Mouse (Mus musculus): ENCODE measurements around the gene Ptgir. TPM values are rescaled to one million over a fixed set of nuclear protein-coding genes. Genes with fewer than 3 reads are reported as not detected.

Gene Ptgir
- polyA plus RNA-seq, 1 experiment = 13.0 TPM

- Histone ChIP-seq H3K27ac (ENCODE audit: control insufficient read depth, insufficient read depth, low read depth, low read length, poor library complexity) (no peak overlapping the region), H3K4me1 (ENCODE audit: control insufficient read depth, insufficient read depth, low read length) (no peaks in the 10 kb centered on the region), H3K4me3 (replicated peaks; ENCODE audit: control insufficient read depth, low read depth, low read length) (no peak overlapping the region)
- TF ChIP-seq CTCF (IDR thresholded peaks at IDR 0.05; ENCODE audit: control insufficient read depth, insufficient read depth, low read length) (no peak), POLR2A (IDR thresholded peaks at IDR 0.05; ENCODE audit: borderline replicate concordance, control insufficient read depth, low read depth, low read length) (no peak)
- 80% methylated on average over 6 of the region's 6 CpGs for WGBS
Observed at GRCm38 (mm10) chr7:16883162-16883561, 23.1 kb upstream of the Ptgir start.

DNA sequence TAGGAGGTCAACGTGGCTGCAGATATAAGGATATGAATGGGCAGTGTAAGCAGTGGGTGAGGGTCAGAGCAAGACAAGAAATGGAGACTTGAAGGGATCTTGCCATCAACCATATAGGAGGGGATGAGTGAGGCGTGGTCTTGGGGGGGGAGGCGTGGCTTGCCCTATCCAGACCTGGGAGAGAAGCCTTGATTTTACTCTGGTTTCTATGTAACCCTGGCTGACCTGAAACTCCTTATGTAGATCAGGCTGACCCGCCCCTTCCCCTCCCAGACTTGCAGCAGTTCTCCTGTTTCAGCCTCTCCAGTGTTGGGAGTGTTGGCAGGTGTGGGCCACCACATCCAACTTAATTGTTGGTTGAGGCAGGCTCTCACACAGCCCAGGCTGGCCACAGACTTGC is 22.0 kb upstream of the Ptgir start:
- WGBS = 54% methylated on average over 4 of the region's 4 CpGs
- no peaks in the 10 kb centered on the region for H3K4me1 ChIP-seq (ENCODE audit: control insufficient read depth, insufficient read depth, low read length)
- TF ChIP-seq CTCF (IDR thresholded peaks at IDR 0.05; ENCODE audit: control insufficient read depth, insufficient read depth, low read length) (no peak), POLR2A (IDR thresholded peaks at IDR 0.05; ENCODE audit: borderline replicate concordance, control insufficient read depth, low read depth, low read length) (no peak)
- H3K4me3 ChIP-seq (replicated peaks; ENCODE audit: control insufficient read depth, low read depth, low read length) = no peak overlapping the region
- H3K27ac ChIP-seq (ENCODE audit: control insufficient read depth, insufficient read depth, low read depth, low read length, poor library complexity) = no peak overlapping the region

DNA sequence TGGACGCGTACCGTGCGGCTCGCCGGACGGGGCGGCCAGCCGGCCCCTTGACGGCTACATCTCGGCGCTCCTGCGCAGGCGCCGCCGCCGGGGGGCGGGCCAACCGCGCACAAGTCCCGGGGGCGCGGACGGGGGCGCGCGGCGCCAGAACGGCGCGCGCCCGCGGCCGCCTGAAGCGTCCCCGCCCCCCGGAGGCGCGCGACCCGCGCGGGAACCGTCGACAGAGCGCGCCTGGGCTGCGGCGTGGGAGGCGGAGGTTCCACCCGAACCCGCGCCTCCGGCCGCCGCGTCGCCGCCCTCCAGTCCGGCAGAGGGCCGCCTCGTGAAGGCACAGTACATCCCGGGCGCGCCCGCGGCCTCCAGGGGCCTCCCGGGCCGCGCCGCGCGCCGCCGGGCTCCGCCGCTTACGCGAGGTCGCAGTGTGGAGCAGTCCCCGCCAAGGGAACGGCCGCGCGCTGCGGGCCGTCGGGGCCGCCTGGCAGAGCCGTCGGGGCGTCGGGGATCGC is 21.0 kb upstream of the Ptgir start:
- 37% methylated on average over 94 of the region's 95 CpGs for WGBS

GRCm38 (mm10) chr7:16885905-16886304 is 20.4 kb upstream of the Ptgir start:
- H3K4me1 ChIP-seq (ENCODE audit: control insufficient read depth, insufficient read depth, low read length) = no peaks in the 10 kb centered on the region
- no peak for TF ChIP-seq CTCF (IDR thresholded peaks at IDR 0.05; ENCODE audit: control insufficient read depth, insufficient read depth, low read length)
- TF ChIP-seq POLR2A (IDR thresholded peaks at IDR 0.05; ENCODE audit: borderline replicate concordance, control insufficient read depth, low read depth, low read length) = no peak
- H3K4me3 ChIP-seq (replicated peaks; ENCODE audit: control insufficient read depth, low read depth, low read length) = no peak overlapping the region
- H3K27ac ChIP-seq (ENCODE audit: control insufficient read depth, insufficient read depth, low read depth, low read length, poor library complexity) = no peak overlapping the region
- WGBS = 71% methylated on average over 59 of the region's 59 CpGs

More for the DNA sequence above, 21.0 kb upstream of the Ptgir start:
- TF ChIP-seq POLR2A (IDR thresholded peaks at IDR 0.05; ENCODE audit: borderline replicate concordance, control insufficient read depth, low read depth, low read length) = no peak
- TF ChIP-seq CTCF (IDR thresholded peaks at IDR 0.05; ENCODE audit: control insufficient read depth, insufficient read depth, low read length) = no peak
- H3K4me1 ChIP-seq (ENCODE audit: control insufficient read depth, insufficient read depth, low read length) = no peaks in the 10 kb centered on the region
- H3K4me3 ChIP-seq (replicated peaks; ENCODE audit: control insufficient read depth, low read depth, low read length) = no peak overlapping the region
- H3K27ac ChIP-seq (ENCODE audit: control insufficient read depth, insufficient read depth, low read depth, low read length, poor library complexity) = no peak overlapping the region

- no peak for TF ChIP-seq CTCF (IDR thresholded peaks at IDR 0.05; ENCODE audit: control insufficient read depth, insufficient read depth, low read length)
- TF ChIP-seq POLR2A (IDR thresholded peaks at IDR 0.05; ENCODE audit: borderline replicate concordance, control insufficient read depth, low read depth, low read length) = no peak
- Histone ChIP-seq H3K4me3 (replicated peaks; ENCODE audit: control insufficient read depth, low read depth, low read length) (no peak overlapping the region), H3K27ac (ENCODE audit: control insufficient read depth, insufficient read depth, low read depth, low read length, poor library complexity) (no peak overlapping the region), H3K4me1 (ENCODE audit: control insufficient read depth, insufficient read depth, low read length) (peaks cover 2% of the 10 kb centered on the region)
- 59% methylated on average over 6 of the region's 6 CpGs for WGBS
Observed at GRCm38 (mm10) chr7:16890536-16890935, 15.8 kb upstream of the Ptgir start.

DNA sequence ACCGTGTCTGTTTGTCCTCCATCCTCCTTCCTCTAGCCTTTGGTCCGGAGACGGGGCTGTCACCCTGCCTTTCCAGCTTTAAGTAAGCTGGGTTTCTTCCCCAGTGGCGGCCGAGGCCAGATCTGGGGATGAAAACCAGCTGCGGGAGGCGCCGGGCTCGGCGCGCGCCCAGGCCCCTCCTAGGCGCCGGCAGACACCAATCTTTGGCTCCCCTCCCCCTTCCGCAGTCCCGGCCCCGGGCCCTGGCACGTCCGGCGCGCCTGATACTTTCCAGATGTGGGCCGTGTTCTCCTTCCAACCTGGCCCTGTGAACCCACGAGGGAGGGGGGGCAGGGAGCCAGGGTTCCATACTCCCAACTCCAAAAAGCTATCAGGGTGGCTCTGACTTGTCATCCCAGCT is 15.3 kb upstream of the Ptgir start:
- Histone ChIP-seq H3K27ac (ENCODE audit: control insufficient read depth, insufficient read depth, low read depth, low read length, poor library complexity) (no peak overlapping the region), H3K4me1 (ENCODE audit: control insufficient read depth, insufficient read depth, low read length) (peaks cover 2% of the 10 kb centered on the region), H3K4me3 (replicated peaks; ENCODE audit: control insufficient read depth, low read depth, low read length) (no peak overlapping the region)
- WGBS = 4% methylated on average over 23 of the region's 23 CpGs
- TF ChIP-seq CTCF (IDR thresholded peaks at IDR 0.05; ENCODE audit: control insufficient read depth, insufficient read depth, low read length) (no peak), POLR2A (IDR thresholded peaks at IDR 0.05; ENCODE audit: borderline replicate concordance, control insufficient read depth, low read depth, low read length) (no peak)

DNA sequence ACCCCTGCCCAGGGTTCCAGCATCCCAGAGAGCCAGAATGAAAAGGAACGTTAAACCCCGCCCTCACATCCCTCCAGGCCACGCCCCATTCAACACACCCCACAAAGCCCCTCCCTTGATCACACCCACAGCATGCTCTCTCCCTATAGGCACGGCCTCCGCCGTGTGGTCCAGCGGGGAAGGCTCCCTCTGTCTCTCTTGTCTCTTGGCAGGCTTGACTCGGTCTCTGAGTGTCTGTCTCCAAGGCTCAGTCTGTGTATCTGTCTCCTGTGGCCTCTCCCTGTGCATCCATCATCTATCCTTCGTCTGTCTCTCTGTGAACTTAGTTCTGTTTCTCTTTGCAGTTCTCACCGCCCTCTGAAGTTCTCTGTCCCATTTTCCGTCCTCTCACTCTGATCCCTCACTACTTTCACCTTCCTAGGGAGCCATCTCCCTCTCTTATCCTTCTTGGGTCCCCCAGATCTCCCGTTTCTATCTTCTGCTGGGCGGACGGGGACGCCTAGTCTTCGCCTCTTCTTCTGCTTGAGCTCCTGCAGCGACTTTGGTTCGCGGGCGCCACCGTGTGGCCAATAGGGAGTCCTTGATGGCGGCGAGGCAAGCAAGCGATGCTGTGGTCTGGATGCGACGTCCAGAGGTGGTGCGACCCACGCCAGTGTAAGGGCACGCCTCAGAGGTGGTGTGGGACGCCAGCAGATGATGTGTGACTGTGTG is 14.5 kb upstream of the Ptgir start, which contains the start of gene Gng8:
Gng8 (plus strand) TSS at position 146 of the 711 bp plus-strand sequence.
- Histone ChIP-seq H3K27ac (ENCODE audit: control insufficient read depth, insufficient read depth, low read depth, low read length, poor library complexity) (no peak within 1 kb of the TSS), H3K4me3 (replicated peaks; ENCODE audit: control insufficient read depth, low read depth, low read length) (peak within 1 kb of the TSS; percentile 54)

GRCm38 (mm10) chr7:16892352-16892730 is 13.9 kb upstream of the Ptgir start:
- no peak overlapping the region for H3K4me3 ChIP-seq (replicated peaks; ENCODE audit: control insufficient read depth, low read depth, low read length)
- TF ChIP-seq CTCF (IDR thresholded peaks at IDR 0.05; ENCODE audit: control insufficient read depth, insufficient read depth, low read length) (0 out of 2 replicates have a peak, but pooled peaks have one; percentile 8), POLR2A (IDR thresholded peaks at IDR 0.05; ENCODE audit: borderline replicate concordance, control insufficient read depth, low read depth, low read length) (no peak)
- H3K27ac ChIP-seq (ENCODE audit: control insufficient read depth, insufficient read depth, low read depth, low read length, poor library complexity) = no peak overlapping the region
- H3K4me1 ChIP-seq (ENCODE audit: control insufficient read depth, insufficient read depth, low read length) = peaks cover 2% of the 10 kb centered on the region
- 46% methylated on average over 9 of the region's 9 CpGs for WGBS

More for the DNA sequence above, 14.5 kb upstream of the Ptgir start, which contains the start of gene Gng8:
- TF ChIP-seq CTCF (IDR thresholded peaks at IDR 0.05; ENCODE audit: control insufficient read depth, insufficient read depth, low read length) = peak; percentile 92
- no peak for TF ChIP-seq POLR2A (IDR thresholded peaks at IDR 0.05; ENCODE audit: borderline replicate concordance, control insufficient read depth, low read depth, low read length)
- peaks cover 2% of the 10 kb centered on the region for H3K4me1 ChIP-seq (ENCODE audit: control insufficient read depth, insufficient read depth, low read length)
- under 1% methylated on average over 30 of the region's 30 CpGs for WGBS

Measured in bone marrow, adult 2 months (tissue).